Mouse (Mus musculus): ENCODE data around the gene Barx2. TPM values are rescaled to one million over a fixed set of nuclear protein-coding genes. Genes with fewer than 3 reads are reported as not detected.

Gene Barx2
- polyA plus RNA-seq, 1 experiment: not detected

GRCm38 (mm10) chr9:31808753-31809152 is 104.5 kb downstream of the Barx2 start:
- H3ac ChIP-seq (ENCODE audit: control insufficient read depth, insufficient read length, low read depth): no peak overlapping the region
- no peaks in the 10 kb centered on the region for H3K79me2 ChIP-seq (ENCODE audit: control insufficient read depth, insufficient read depth)
- H3K79me3 ChIP-seq (ENCODE audit: low read depth): no peaks in the 10 kb centered on the region
- no peak for TF ChIP-seq CEBPB (IDR thresholded peaks at IDR 0.05; ENCODE audit: low read depth)
- no peak for TF ChIP-seq CTCF (IDR thresholded peaks at IDR 0.05; ENCODE audit: control insufficient read depth, insufficient read depth, insufficient read length)
- TF ChIP-seq MAX (IDR thresholded peaks at IDR 0.05): no peak
- no peak for TF ChIP-seq FOSL1 (IDR thresholded peaks at IDR 0.05; ENCODE audit: insufficient read depth, low read length, poor library complexity, severe bottlenecking)
- TF ChIP-seq USF1 (IDR thresholded peaks at IDR 0.05; ENCODE audit: low read depth): no peak
- no peaks in the 10 kb centered on the region for H3K36me3 ChIP-seq (ENCODE audit: control insufficient read depth, insufficient read depth)
- no peaks in the 10 kb centered on the region for H3K27me3 ChIP-seq (ENCODE audit: control insufficient read depth, insufficient read depth, insufficient read length)
- no peak overlapping the region for H3K4me3 ChIP-seq (ENCODE audit: insufficient read depth, poor library complexity, severe bottlenecking)

GRCm38 (mm10) chr9:31802641-31803040 is 110.6 kb downstream of the Barx2 start:
- TF ChIP-seq MYOD1 (IDR thresholded peaks at IDR 0.05; ENCODE audit: control insufficient read depth, insufficient read length, low read depth) (no peak), USF1 (IDR thresholded peaks at IDR 0.05; ENCODE audit: low read depth) (no peak), MYOG (IDR thresholded peaks at IDR 0.05; ENCODE audit: control insufficient read depth, extremely low read depth, insufficient read length) (no peak), FOSL1 (IDR thresholded peaks at IDR 0.05; ENCODE audit: insufficient read depth, low read length, poor library complexity, severe bottlenecking) (no peak), MAX (IDR thresholded peaks at IDR 0.05) (no peak), CEBPB (IDR thresholded peaks at IDR 0.05; ENCODE audit: low read depth) (no peak), CTCF (IDR thresholded peaks at IDR 0.05; ENCODE audit: control insufficient read depth, insufficient read depth, insufficient read length) (no peak)
- no peak overlapping the region for H3K4me3 ChIP-seq (ENCODE audit: insufficient read depth, poor library complexity, severe bottlenecking)
- no peaks in the 10 kb centered on the region for H3K27me3 ChIP-seq (ENCODE audit: control insufficient read depth, insufficient read depth, insufficient read length)
- H3K79me3 ChIP-seq (ENCODE audit: low read depth): no peaks in the 10 kb centered on the region
- no peaks in the 10 kb centered on the region for H3K36me3 ChIP-seq (ENCODE audit: control insufficient read depth, insufficient read depth)
- no peaks in the 10 kb centered on the region for H3K79me2 ChIP-seq (ENCODE audit: control insufficient read depth, insufficient read depth)
- no peak overlapping the region for H3ac ChIP-seq (ENCODE audit: control insufficient read depth, insufficient read length, low read depth)

Other genes with a start within 250 kb of the Barx2 start
- 2.6 TPM for gene Arhgap32, start 202.7 kb upstream of the Barx2 start, polyA plus RNA-seq (2012; fragmentation: generic; extraction: Trizol)

All from C2C12 (cell line).